Mouse (Mus musculus): ENCODE measurements around the gene Atp2a1. TPM values are rescaled to one million over a fixed set of nuclear protein-coding genes. Genes with fewer than 3 reads are reported as not detected.

Gene Atp2a1
- polyA plus RNA-seq, 1 experiment from 2014 or later = 2.7 TPM

GRCm38 (mm10) chr7:126424161-126424560 is 38.7 kb downstream of the Atp2a1 start:
- H3K9ac ChIP-seq (ENCODE audit: low read depth, low read length) = no peak overlapping the region
- H3K27me3 ChIP-seq (ENCODE audit: control insufficient read depth, insufficient read depth, low read length) = no peaks in the 10 kb centered on the region
- no peak for DNase-seq (ENCODE audit: low spot score)
- no peaks in the 10 kb centered on the region for H3K4me1 ChIP-seq (replicated peaks; ENCODE audit: control insufficient read depth, insufficient read depth, low read length)
- H3K9me3 ChIP-seq (ENCODE audit: control insufficient read depth, low read length) = no peaks in the 10 kb centered on the region
- ATAC-seq (ENCODE audit: low FRiP score) = no peak
- H3K36me3 ChIP-seq (ENCODE audit: control insufficient read depth, insufficient read depth, low read length) = no peaks in the 10 kb centered on the region
- no peak overlapping the region for H3K4me3 ChIP-seq (ENCODE audit: low read depth, low read length)
- H3K27ac ChIP-seq (ENCODE audit: low read depth, low read length) = no peak overlapping the region
- H3K4me2 ChIP-seq (replicated peaks; ENCODE audit: low read depth, low read length) = no peak overlapping the region
- WGBS = 82% methylated on average over 6 of the region's 6 CpGs

- no peak for ATAC-seq (ENCODE audit: low FRiP score)
- Histone ChIP-seq H3K9ac (ENCODE audit: low read depth, low read length) (no peak overlapping the region), H3K36me3 (ENCODE audit: control insufficient read depth, insufficient read depth, low read length) (no peaks in the 10 kb centered on the region), H3K4me1 (replicated peaks; ENCODE audit: control insufficient read depth, insufficient read depth, low read length) (no peaks in the 10 kb centered on the region), H3K4me2 (replicated peaks; ENCODE audit: low read depth, low read length) (no peak overlapping the region), H3K27ac (ENCODE audit: low read depth, low read length) (no peak overlapping the region), H3K4me3 (ENCODE audit: low read depth, low read length) (no peak overlapping the region), H3K27me3 (ENCODE audit: control insufficient read depth, insufficient read depth, low read length) (no peaks in the 10 kb centered on the region), H3K9me3 (ENCODE audit: control insufficient read depth, low read length) (no peaks in the 10 kb centered on the region)
- DNase-seq (ENCODE audit: low spot score) = no peak
- 85% methylated on average over 5 of the region's 5 CpGs for WGBS
These were observed 41.2 kb downstream of the Atp2a1 start for GRCm38 (mm10) chr7:126421756-126422155.

GRCm38 (mm10) chr7:126418496-126418895 is 44.4 kb downstream of the Atp2a1 start:
- no peak for ATAC-seq (ENCODE audit: low FRiP score)
- Histone ChIP-seq H3K27me3 (ENCODE audit: control insufficient read depth, insufficient read depth, low read length) (no peaks in the 10 kb centered on the region), H3K4me3 (ENCODE audit: low read depth, low read length) (no peak overlapping the region), H3K36me3 (ENCODE audit: control insufficient read depth, insufficient read depth, low read length) (no peaks in the 10 kb centered on the region), H3K9me3 (ENCODE audit: control insufficient read depth, low read length) (no peaks in the 10 kb centered on the region), H3K4me2 (replicated peaks; ENCODE audit: low read depth, low read length) (no peak overlapping the region), H3K27ac (ENCODE audit: low read depth, low read length) (no peak overlapping the region), H3K4me1 (replicated peaks; ENCODE audit: control insufficient read depth, insufficient read depth, low read length) (no peaks in the 10 kb centered on the region), H3K9ac (ENCODE audit: low read depth, low read length) (no peak overlapping the region)
- no peak for DNase-seq (ENCODE audit: low spot score)
- WGBS = 85% methylated on average over 3 of the region's 3 CpGs

GRCm38 (mm10) chr7:126417606-126418005 is 45.3 kb downstream of the Atp2a1 start:
- Histone ChIP-seq H3K4me1 (replicated peaks; ENCODE audit: control insufficient read depth, insufficient read depth, low read length) (no peaks in the 10 kb centered on the region), H3K27me3 (ENCODE audit: control insufficient read depth, insufficient read depth, low read length) (no peaks in the 10 kb centered on the region), H3K9me3 (ENCODE audit: control insufficient read depth, low read length) (no peaks in the 10 kb centered on the region), H3K27ac (ENCODE audit: low read depth, low read length) (no peak overlapping the region), H3K36me3 (ENCODE audit: control insufficient read depth, insufficient read depth, low read length) (no peaks in the 10 kb centered on the region), H3K4me2 (replicated peaks; ENCODE audit: low read depth, low read length) (no peak overlapping the region), H3K4me3 (ENCODE audit: low read depth, low read length) (no peak overlapping the region), H3K9ac (ENCODE audit: low read depth, low read length) (no peak overlapping the region)
- DNase-seq (ENCODE audit: low spot score) = no peak
- WGBS = 81% methylated on average over 4 of the region's 4 CpGs
- ATAC-seq (ENCODE audit: low FRiP score) = no peak

GRCm38 (mm10) chr7:126417045-126417444 is 45.9 kb downstream of the Atp2a1 start:
- Histone ChIP-seq H3K9me3 (ENCODE audit: control insufficient read depth, low read length) (no peaks in the 10 kb centered on the region), H3K27ac (ENCODE audit: low read depth, low read length) (no peak overlapping the region), H3K9ac (ENCODE audit: low read depth, low read length) (no peak overlapping the region), H3K4me2 (replicated peaks; ENCODE audit: low read depth, low read length) (no peak overlapping the region), H3K4me3 (ENCODE audit: low read depth, low read length) (no peak overlapping the region), H3K27me3 (ENCODE audit: control insufficient read depth, insufficient read depth, low read length) (no peaks in the 10 kb centered on the region), H3K4me1 (replicated peaks; ENCODE audit: control insufficient read depth, insufficient read depth, low read length) (no peaks in the 10 kb centered on the region), H3K36me3 (ENCODE audit: control insufficient read depth, insufficient read depth, low read length) (no peaks in the 10 kb centered on the region)
- DNase-seq (ENCODE audit: low spot score) = no peak
- ATAC-seq (ENCODE audit: low FRiP score) = no peak
- 21% methylated on average over 8 of the region's 8 CpGs for WGBS

GRCm38 (mm10) chr7:126416615-126417014 is 46.3 kb downstream of the Atp2a1 start:
- ATAC-seq (ENCODE audit: low FRiP score) (no peak), DNase-seq (ENCODE audit: low spot score) (no peak)
- Histone ChIP-seq H3K9ac (ENCODE audit: low read depth, low read length) (no peak overlapping the region), H3K9me3 (ENCODE audit: control insufficient read depth, low read length) (no peaks in the 10 kb centered on the region), H3K4me3 (ENCODE audit: low read depth, low read length) (no peak overlapping the region), H3K4me2 (replicated peaks; ENCODE audit: low read depth, low read length) (no peak overlapping the region), H3K27ac (ENCODE audit: low read depth, low read length) (no peak overlapping the region), H3K36me3 (ENCODE audit: control insufficient read depth, insufficient read depth, low read length) (no peaks in the 10 kb centered on the region), H3K4me1 (replicated peaks; ENCODE audit: control insufficient read depth, insufficient read depth, low read length) (no peaks in the 10 kb centered on the region), H3K27me3 (ENCODE audit: control insufficient read depth, insufficient read depth, low read length) (no peaks in the 10 kb centered on the region)
- WGBS = 50% methylated on average over 2 of the region's 2 CpGs

GRCm38 (mm10) chr7:126414725-126415124 is 48.2 kb downstream of the Atp2a1 start, which contains the start of gene Cd19:
Cd19 (minus strand) TSS chr7:126414889.
- WGBS = 90% methylated on average over 6 of the region's 6 CpGs

GRCm38 (mm10) chr7:126411061-126411460 is 51.8 kb downstream of the Atp2a1 start:
- no peak for ATAC-seq (ENCODE audit: low FRiP score)
- Histone ChIP-seq H3K9ac (ENCODE audit: low read depth, low read length) (no peak overlapping the region), H3K36me3 (ENCODE audit: control insufficient read depth, insufficient read depth, low read length) (no peaks in the 10 kb centered on the region), H3K9me3 (ENCODE audit: control insufficient read depth, low read length) (no peaks in the 10 kb centered on the region), H3K4me2 (replicated peaks; ENCODE audit: low read depth, low read length) (no peak overlapping the region), H3K4me1 (replicated peaks; ENCODE audit: control insufficient read depth, insufficient read depth, low read length) (no peaks in the 10 kb centered on the region), H3K27ac (ENCODE audit: low read depth, low read length) (no peak overlapping the region), H3K27me3 (ENCODE audit: control insufficient read depth, insufficient read depth, low read length) (no peaks in the 10 kb centered on the region), H3K4me3 (ENCODE audit: low read depth, low read length) (no peak overlapping the region)
- WGBS = 94% methylated on average over 4 of the region's 4 CpGs
- DNase-seq (ENCODE audit: low spot score) = no peak

More at GRCm38 (mm10) chr7:126414725-126415124, 48.2 kb downstream of the Atp2a1 start, which contains the start of gene Cd19:
- ATAC-seq (ENCODE audit: low FRiP score) (no peak), DNase-seq (ENCODE audit: low spot score) (no peak)
- H3K27ac ChIP-seq (ENCODE audit: low read depth, low read length) = no peak within 1 kb of the TSS
- no peaks in the 10 kb centered on the region for H3K4me1 ChIP-seq (replicated peaks; ENCODE audit: control insufficient read depth, insufficient read depth, low read length)
- H3K4me2 ChIP-seq (replicated peaks; ENCODE audit: low read depth, low read length) = no peak within 1 kb of the TSS
- no peak within 1 kb of the TSS for H3K9ac ChIP-seq (ENCODE audit: low read depth, low read length)
- H3K36me3 ChIP-seq (ENCODE audit: control insufficient read depth, insufficient read depth, low read length) = no peaks in the 10 kb centered on the region
- H3K27me3 ChIP-seq (ENCODE audit: control insufficient read depth, insufficient read depth, low read length) = no peaks in the 10 kb centered on the region
- no peaks in the 10 kb centered on the region for H3K9me3 ChIP-seq (ENCODE audit: control insufficient read depth, low read length)
- H3K4me3 ChIP-seq (ENCODE audit: low read depth, low read length) = no peak within 1 kb of the TSS

GRCm38 (mm10) chr7:126408686-126409085 is 54.2 kb downstream of the Atp2a1 start:
- Histone ChIP-seq H3K27me3 (ENCODE audit: control insufficient read depth, insufficient read depth, low read length) (no peaks in the 10 kb centered on the region), H3K4me1 (replicated peaks; ENCODE audit: control insufficient read depth, insufficient read depth, low read length) (no peaks in the 10 kb centered on the region), H3K9ac (ENCODE audit: low read depth, low read length) (no peak overlapping the region), H3K4me3 (ENCODE audit: low read depth, low read length) (no peak overlapping the region), H3K27ac (ENCODE audit: low read depth, low read length) (no peak overlapping the region), H3K4me2 (replicated peaks; ENCODE audit: low read depth, low read length) (no peak overlapping the region), H3K36me3 (ENCODE audit: control insufficient read depth, insufficient read depth, low read length) (no peaks in the 10 kb centered on the region), H3K9me3 (ENCODE audit: control insufficient read depth, low read length) (no peaks in the 10 kb centered on the region)
- WGBS = 81% methylated on average over 2 of the region's 2 CpGs
- ATAC-seq (ENCODE audit: low FRiP score) = no peak
- DNase-seq (ENCODE audit: low spot score) = no peak

All from hindbrain, embryonic 11.5 days (tissue).